Mouse (Mus musculus): ENCODE data around the gene Slit2.

DNA sequence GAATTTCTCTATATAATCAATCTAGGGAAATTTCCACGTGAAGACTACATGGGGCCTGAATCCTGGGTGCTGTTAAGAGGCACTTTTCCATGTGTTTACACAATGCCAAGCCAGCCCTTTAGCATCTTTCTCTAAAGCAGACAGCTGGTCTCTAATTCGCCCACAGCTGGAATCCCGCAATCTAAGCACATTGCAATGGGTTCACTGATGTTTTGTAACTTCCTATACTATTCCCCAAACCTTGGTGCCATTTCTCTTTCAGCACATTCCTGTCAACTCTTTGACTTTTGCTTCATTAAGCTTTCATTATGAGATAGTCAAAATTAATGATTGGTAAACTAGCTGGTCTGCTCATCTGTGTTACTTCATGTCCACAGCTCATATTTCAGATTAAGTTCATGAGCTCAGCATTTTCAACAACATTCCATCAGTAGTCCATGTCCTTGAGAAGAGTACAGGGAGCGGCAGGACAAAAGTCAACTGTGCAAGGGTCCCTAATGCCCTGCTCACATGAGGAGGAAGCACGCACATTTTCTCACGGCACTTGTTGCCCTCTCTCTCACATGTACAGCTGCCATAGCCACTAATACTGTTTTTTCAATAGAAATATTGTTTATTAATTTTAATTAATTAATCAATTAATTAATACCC is 247.6 kb downstream of the Slit2 start:
- TF ChIP-seq CTCF (IDR thresholded peaks at IDR 0.05; ENCODE audit: extremely low read depth, insufficient read depth, insufficient read length, insufficient replicate concordance) (no peak), POLR2A (IDR thresholded peaks at IDR 0.05; ENCODE audit: low read depth, low read length) (no peak)

Measured in spleen, adult 2 months (tissue).